In the genomic region with DNA sequence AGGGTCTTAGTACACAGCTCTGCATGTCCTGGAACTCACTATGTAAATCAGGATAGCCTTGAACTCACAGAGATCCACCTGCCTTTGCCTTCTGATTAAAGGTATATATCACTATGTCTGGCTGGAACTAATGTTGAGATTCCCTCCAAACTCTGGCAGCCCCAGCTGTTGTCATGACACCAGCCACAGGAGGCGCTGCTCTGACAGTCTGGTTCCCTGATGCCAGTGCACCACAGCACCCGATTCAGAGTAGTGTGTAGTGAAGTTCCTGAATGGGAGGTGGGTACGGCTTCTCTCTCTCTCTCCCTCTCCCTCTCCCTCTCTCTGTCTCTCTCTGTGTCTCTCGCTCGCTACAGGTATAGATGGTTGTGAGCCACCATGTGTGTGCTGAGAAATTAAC, we compare ENCODE assay signal across 7 mouse cellular contexts. TPM values are rescaled to one million over a fixed set of nuclear protein-coding genes. Genes with fewer than 3 reads are reported as not detected.
DNase-seq lines count a peak whose midpoint lies in the region; ATAC-seq lines count a peak whose summit lies in the region.

No protein-coding gene starts in this region.

- DNase-seq in spleen, adult 18-20 months = peak; percentile 49 to 75
- no peak for DNase-seq in spleen, adult 12 weeks (ENCODE audit: low spot score)
- DNase-seq in adrenal gland, postnatal 25 days = peak; percentile 68
- DNase-seq in kidney, adult 9 months = peak; percentile 62
- peak; percentile 85 for DNase-seq in lung, postnatal 10 days
- DNase-seq in retina, embryonic 14.5 days (ENCODE audit: low spot score) = peak; percentile 63

- ATAC-seq in granulocyte monocyte progenitor cell, adult 5-6 weeks (replicated peaks; ENCODE audit: poor library complexity, severe bottlenecking) = peak; percentile 78

RNA-seq across cellular contexts. Expression of gene Dnajc5g, which starts 23.7 kb away (rescaled TPM):
- not detected in 2 replicates for total RNA-seq in adrenal gland, postnatal 25 days (2021)
- not detected in 2 replicates for total RNA-seq in granulocyte monocyte progenitor cell, adult 5-6 weeks (2014; fragmentation: Nextera tagmentation)
- not detected in 2 replicates for total RNA-seq in granulocyte monocyte progenitor cell, adult 5-6 weeks (2017)

RNA-seq across cellular contexts. Expression of gene Slc30a3, which starts 25.7 kb away (rescaled TPM):
- total RNA-seq in adrenal gland, postnatal 25 days (2021) = not detected in 2 replicates
- total RNA-seq in granulocyte monocyte progenitor cell, adult 5-6 weeks (2014; fragmentation: Nextera tagmentation) = not detected in 2 replicates
- not detected in 2 replicates for total RNA-seq in granulocyte monocyte progenitor cell, adult 5-6 weeks (2017)

RNA-seq across cellular contexts. Expression of gene Cad, which starts 27.8 kb away (rescaled TPM):
- 28.3 and 29.1 TPM in 2 replicates for total RNA-seq in adrenal gland, postnatal 25 days (2021)
- 57.4 and 70.3 TPM in 2 replicates for total RNA-seq in granulocyte monocyte progenitor cell, adult 5-6 weeks (2014; fragmentation: Nextera tagmentation)
- total RNA-seq in granulocyte monocyte progenitor cell, adult 5-6 weeks (2017) = 23.1 and 39.5 TPM in 2 replicates

RNA-seq across cellular contexts. Expression of gene Slc5a6, which starts 33.6 kb away (rescaled TPM):
- 26.4 and 32.1 TPM in 2 replicates for total RNA-seq in adrenal gland, postnatal 25 days (2021)
- 7.2 and 7.9 TPM in 2 replicates for total RNA-seq in granulocyte monocyte progenitor cell, adult 5-6 weeks (2014; fragmentation: Nextera tagmentation)
- 5.8 and 8.8 TPM in 2 replicates for total RNA-seq in granulocyte monocyte progenitor cell, adult 5-6 weeks (2017)

RNA-seq across cellular contexts. Expression of gene Trim54, which starts 34.2 kb away (rescaled TPM):
- not detected in 2 replicates for total RNA-seq in adrenal gland, postnatal 25 days (2021)
- not detected in 2 replicates for total RNA-seq in granulocyte monocyte progenitor cell, adult 5-6 weeks (2014; fragmentation: Nextera tagmentation)
- total RNA-seq in granulocyte monocyte progenitor cell, adult 5-6 weeks (2017) = not detected in 2 replicates
